Mouse (Mus musculus): ENCODE results near the gene Flt3l. TPM values are rescaled to one million over a fixed set of nuclear protein-coding genes. Genes with fewer than 3 reads are reported as not detected.
"Not testable (repeated sequence)": the region's sequence is repeated elsewhere in the genome, so short reads cannot be mapped to it uniquely, and the experiment has no call there.

Flt3l gene
- polyA plus RNA-seq, 1 experiment from 2014 or later, result 1.7 TPM

DNA sequence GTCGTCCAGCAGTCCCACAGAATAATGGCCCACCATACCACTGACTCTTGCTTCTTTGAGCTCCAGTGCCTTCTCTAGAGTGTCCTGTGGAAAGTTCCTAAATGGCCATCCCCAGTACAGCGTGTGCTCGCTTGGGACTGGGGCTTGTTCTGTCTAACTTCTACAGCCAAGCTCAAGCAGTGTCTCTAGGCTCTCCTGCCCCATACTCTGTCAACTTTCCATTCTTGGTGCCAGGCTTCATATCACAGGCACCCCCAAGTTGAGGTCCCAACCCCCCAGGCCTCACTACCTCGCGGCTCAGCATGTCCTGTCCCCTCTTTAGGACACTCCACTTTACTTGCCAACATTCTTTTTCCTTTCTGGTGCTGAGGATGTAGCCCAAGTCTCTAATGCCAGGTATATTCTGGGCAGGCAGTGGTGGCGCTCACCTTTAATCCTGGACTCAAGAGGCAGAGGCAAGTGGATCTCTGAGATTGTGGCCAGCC is 24.1 kb upstream of the Flt3l start:
- Histone ChIP-seq H3K9ac (no peak overlapping the region), H3K4me3 (replicated peaks; ENCODE audit: low read length) (no peak overlapping the region), H3K27me3 (ENCODE audit: control insufficient read depth, insufficient read depth, low read length) (peaks cover 30% of the 10 kb centered on the region), H3K36me3 (replicated peaks; ENCODE audit: control insufficient read depth, insufficient read depth) (peaks cover 25% of the 10 kb centered on the region), H3K4me2 (replicated peaks) (no peak overlapping the region), H3K9me3 (ENCODE audit: control insufficient read depth, low read length) (no peaks in the 10 kb centered on the region), H3K27ac (no peak overlapping the region), H3K4me1 (replicated peaks; ENCODE audit: control insufficient read depth, insufficient read depth, low read length) (peaks cover 18% of the 10 kb centered on the region)
- 94% methylated on average over 6 of the region's 6 CpGs for WGBS
- no peak for DNase-seq (ENCODE audit: low spot score)
- ATAC-seq (ENCODE audit: low FRiP score), result no peak

- Histone ChIP-seq H3K27ac (no peak overlapping the region), H3K36me3 (replicated peaks; ENCODE audit: control insufficient read depth, insufficient read depth) (peaks cover 25% of the 10 kb centered on the region), H3K9me3 (ENCODE audit: control insufficient read depth, low read length) (no peaks in the 10 kb centered on the region), H3K9ac (no peak overlapping the region), H3K4me2 (replicated peaks) (no peak overlapping the region), H3K4me3 (replicated peaks; ENCODE audit: low read length) (no peak overlapping the region), H3K4me1 (replicated peaks; ENCODE audit: control insufficient read depth, insufficient read depth, low read length) (peaks cover 22% of the 10 kb centered on the region), H3K27me3 (ENCODE audit: control insufficient read depth, insufficient read depth, low read length) (peaks cover 16% of the 10 kb centered on the region)
- ATAC-seq (ENCODE audit: low FRiP score), result no peak
- DNase-seq (ENCODE audit: low spot score), result no peak
- WGBS, result 98% methylated on average over 6 of the region's 6 CpGs
Measured at GRCm38 (mm10) chr7:45158991-45159390, 22.8 kb upstream of the Flt3l start.

DNA sequence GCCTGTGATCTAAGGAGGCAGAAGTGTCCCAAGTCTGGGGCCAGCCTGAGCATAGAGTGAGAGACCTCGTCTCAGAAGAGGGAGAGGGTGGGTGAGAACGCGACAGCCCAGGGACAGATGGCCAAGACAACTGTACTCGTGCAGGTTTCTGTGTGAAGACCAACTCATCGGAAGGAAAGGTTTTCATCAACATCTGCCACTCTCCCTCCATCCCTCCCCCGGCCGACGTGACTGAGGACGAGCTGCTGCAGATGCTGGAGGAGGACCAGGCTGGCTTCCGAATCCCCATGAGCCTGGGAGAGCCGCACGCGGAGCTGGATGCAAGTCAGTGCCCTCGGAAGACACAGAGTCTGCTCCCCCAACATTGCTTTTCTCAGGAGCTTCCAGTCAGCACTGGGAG is 21.2 kb upstream of the Flt3l start:
- Histone ChIP-seq H3K4me2 (replicated peaks) (no peak overlapping the region), H3K27me3 (ENCODE audit: control insufficient read depth, insufficient read depth, low read length) (peaks cover under 1% of the 10 kb centered on the region; the same call in 1 of the 2 replicates), H3K27ac (no peak overlapping the region), H3K36me3 (replicated peaks; ENCODE audit: control insufficient read depth, insufficient read depth) (peaks cover 25% of the 10 kb centered on the region), H3K4me1 (replicated peaks; ENCODE audit: control insufficient read depth, insufficient read depth, low read length) (peaks cover 18% of the 10 kb centered on the region), H3K9ac (no peak overlapping the region), H3K4me3 (replicated peaks; ENCODE audit: low read length) (no peak overlapping the region), H3K9me3 (ENCODE audit: control insufficient read depth, low read length) (no peaks in the 10 kb centered on the region)
- WGBS, result 86% methylated on average over 14 of the region's 14 CpGs
- ATAC-seq (ENCODE audit: low FRiP score) (no peak), DNase-seq (ENCODE audit: low spot score) (no peak)

- Histone ChIP-seq H3K27ac (no peak overlapping the region), H3K9me3 (ENCODE audit: control insufficient read depth, low read length) (no peaks in the 10 kb centered on the region), H3K36me3 (replicated peaks; ENCODE audit: control insufficient read depth, insufficient read depth) (peaks cover 25% of the 10 kb centered on the region), H3K4me1 (replicated peaks; ENCODE audit: control insufficient read depth, insufficient read depth, low read length) (peaks cover 12% of the 10 kb centered on the region), H3K27me3 (ENCODE audit: control insufficient read depth, insufficient read depth, low read length) (no peaks in the 10 kb centered on the region), H3K9ac (no peak overlapping the region), H3K4me3 (replicated peaks; ENCODE audit: low read length) (no peak overlapping the region), H3K4me2 (replicated peaks) (no peak overlapping the region)
- 95% methylated on average over 15 of the region's 15 CpGs for WGBS
- DNase-seq (ENCODE audit: low spot score), result no peak
- ATAC-seq (ENCODE audit: low FRiP score), result no peak
Measured at GRCm38 (mm10) chr7:45156206-45156605, 20.0 kb upstream of the Flt3l start.

DNA sequence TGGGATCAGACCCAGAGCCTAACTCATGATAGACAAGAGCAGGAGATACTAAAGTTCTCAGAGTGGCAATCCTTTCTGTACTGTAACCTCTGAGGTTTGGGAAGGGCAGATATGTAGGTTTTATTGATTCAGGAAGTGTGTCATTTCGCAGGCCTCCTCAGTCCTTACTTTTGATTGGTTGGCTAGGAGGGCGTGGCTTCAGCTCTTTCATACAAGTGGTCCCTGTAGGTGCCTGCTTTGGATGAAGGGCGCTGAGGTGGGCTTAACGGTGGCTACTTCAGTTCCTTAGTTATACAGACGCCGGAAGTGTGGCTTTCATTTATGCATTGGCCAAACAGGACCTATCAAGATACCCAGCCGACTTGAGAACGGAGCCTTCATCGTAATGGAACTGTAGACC is 19.4 kb upstream of the Flt3l start:
- Histone ChIP-seq H3K27me3 (ENCODE audit: control insufficient read depth, insufficient read depth, low read length) (no peaks in the 10 kb centered on the region), H3K4me3 (replicated peaks; ENCODE audit: low read length) (no peak overlapping the region), H3K9me3 (ENCODE audit: control insufficient read depth, low read length) (no peaks in the 10 kb centered on the region), H3K36me3 (replicated peaks; ENCODE audit: control insufficient read depth, insufficient read depth) (peaks cover 24% of the 10 kb centered on the region), H3K9ac (no peak overlapping the region), H3K27ac (no peak overlapping the region), H3K4me2 (replicated peaks) (peak overlapping the region; percentile 93), H3K4me1 (replicated peaks; ENCODE audit: control insufficient read depth, insufficient read depth, low read length) (peaks cover 12% of the 10 kb centered on the region)
- DNase-seq (ENCODE audit: low spot score) (no peak), ATAC-seq (ENCODE audit: low FRiP score) (no peak)
- 88% methylated on average over 9 of the region's 9 CpGs for WGBS

GRCm38 (mm10) chr7:45154993-45155514 is 18.8 kb upstream of the Flt3l start:
- WGBS, result 80% methylated on average over 12 of the region's 12 CpGs
- no peak; the same call in 1 of the 2 replicates for ATAC-seq (ENCODE audit: low FRiP score)

DNA sequence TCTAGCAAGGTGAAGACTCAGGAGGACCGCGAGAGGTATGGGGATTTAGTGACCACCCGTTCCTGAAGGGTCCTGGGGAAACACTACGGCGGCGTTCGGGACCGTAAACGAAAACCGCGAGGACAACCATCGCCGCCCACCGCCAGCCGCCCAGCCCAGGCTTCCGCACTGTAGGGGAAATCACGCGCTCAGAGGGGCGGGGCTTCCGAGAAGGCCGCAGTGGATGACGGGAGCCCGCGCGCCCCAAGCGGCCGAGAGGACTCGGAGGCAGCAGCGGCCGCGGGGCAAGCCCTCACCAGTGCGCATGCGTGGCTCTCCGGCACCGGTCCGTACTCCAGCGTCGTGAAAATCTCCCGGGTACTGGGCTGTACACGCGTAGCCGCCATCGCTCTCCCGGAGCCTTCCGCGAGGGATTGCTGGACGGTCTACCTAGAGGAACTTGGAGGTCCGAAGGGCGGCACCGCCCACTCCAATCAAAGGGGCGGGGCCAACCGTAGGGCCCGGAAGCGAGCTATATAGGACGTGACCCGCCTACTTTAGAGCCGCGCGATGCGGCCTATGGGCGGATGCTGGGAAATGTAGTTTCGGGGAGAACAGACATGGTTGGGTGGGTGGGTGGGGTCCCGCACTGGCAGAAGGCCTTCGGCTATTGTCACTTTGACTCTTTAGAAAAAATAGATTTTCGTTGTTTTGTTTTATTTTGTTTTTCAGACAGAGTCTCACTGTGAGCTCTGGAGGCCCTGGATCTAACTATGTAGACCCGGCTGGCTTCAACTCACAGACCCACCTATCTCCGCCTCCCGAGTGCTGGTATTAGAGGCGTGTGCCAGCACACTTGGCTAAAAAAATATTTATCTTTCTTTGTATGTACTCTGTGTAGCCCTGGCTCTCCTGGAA is 18.1 kb upstream of the Flt3l start, which contains the start of the genes Pih1d1 and Aldh16a1:
Pih1d1 (plus strand) TSS at position 208 of the 897 bp plus-strand sequence.
Aldh16a1 (minus strand) TSS at position 489 of the 897 bp plus-strand sequence.
- H3K4me3 ChIP-seq (replicated peaks; ENCODE audit: low read length), result peak within 1 kb of the TSS; percentile 68
- H3K27ac ChIP-seq, result peak within 1 kb of the TSS; percentile 97
- no peaks in the 10 kb centered on the region for H3K9me3 ChIP-seq (ENCODE audit: control insufficient read depth, low read length)
- ATAC-seq (ENCODE audit: low FRiP score), result peak; percentile 97
- H3K4me1 ChIP-seq (replicated peaks; ENCODE audit: control insufficient read depth, insufficient read depth, low read length), result peaks cover 12% of the 10 kb centered on the region
- no peaks in the 10 kb centered on the region for H3K27me3 ChIP-seq (ENCODE audit: control insufficient read depth, insufficient read depth, low read length)
- H3K36me3 ChIP-seq (replicated peaks; ENCODE audit: control insufficient read depth, insufficient read depth), result peaks cover 13% of the 10 kb centered on the region
- peak; percentile 96 for DNase-seq (ENCODE audit: low spot score)
- H3K4me2 ChIP-seq (replicated peaks), result peak within 1 kb of the TSS; percentile 93
- WGBS, result 5% methylated on average over 68 of the region's 69 CpGs
- peak within 1 kb of the TSS; percentile 94 for H3K9ac ChIP-seq

More at GRCm38 (mm10) chr7:45154993-45155514, 18.8 kb upstream of the Flt3l start:
- H3K4me2 ChIP-seq (replicated peaks), result peak overlapping the region; percentile 93
- H3K4me1 ChIP-seq (replicated peaks; ENCODE audit: control insufficient read depth, insufficient read depth, low read length), result peaks cover 12% of the 10 kb centered on the region
- H3K27ac ChIP-seq, result peak overlapping the region; percentile 14; the same call in 1 of the 2 replicates
- peak overlapping the region; percentile 94; the same call in 1 of the 2 replicates for H3K9ac ChIP-seq
- no peaks in the 10 kb centered on the region for H3K27me3 ChIP-seq (ENCODE audit: control insufficient read depth, insufficient read depth, low read length)
- no peaks in the 10 kb centered on the region for H3K9me3 ChIP-seq (ENCODE audit: control insufficient read depth, low read length)
- peaks cover 19% of the 10 kb centered on the region for H3K36me3 ChIP-seq (replicated peaks; ENCODE audit: control insufficient read depth, insufficient read depth)
- no peak for DNase-seq (ENCODE audit: low spot score)
- H3K4me3 ChIP-seq (replicated peaks; ENCODE audit: low read length), result peak overlapping the region; percentile 68

DNA sequence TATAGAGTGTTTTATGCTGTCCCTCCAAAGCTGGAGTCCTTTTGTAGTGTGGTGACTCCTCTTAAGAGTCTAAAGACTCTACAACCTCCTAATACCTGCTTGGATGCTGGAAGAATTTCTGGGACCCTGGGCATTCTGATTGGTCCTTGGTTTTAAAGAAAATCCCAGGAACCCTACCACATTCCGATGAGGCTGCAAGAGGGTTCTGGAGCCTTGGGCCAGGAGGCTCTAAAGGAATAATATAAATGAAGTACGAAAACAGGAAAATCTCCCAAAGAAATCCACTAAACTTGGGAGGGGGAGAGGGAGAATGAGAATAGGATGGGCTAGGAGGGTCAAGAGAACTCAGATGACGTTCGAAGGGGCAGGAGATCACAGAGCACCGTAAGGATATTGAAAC is 17.4 kb upstream of the Flt3l start:
- WGBS, result 2% methylated on average over 5 of the region's 5 CpGs
- no peak for DNase-seq (ENCODE audit: low spot score)
- H3K4me3 ChIP-seq (replicated peaks; ENCODE audit: low read length), result peak overlapping the region; percentile 68
- H3K27ac ChIP-seq, result peak overlapping the region; percentile 97
- peaks cover 12% of the 10 kb centered on the region for H3K4me1 ChIP-seq (replicated peaks; ENCODE audit: control insufficient read depth, insufficient read depth, low read length)
- ATAC-seq (ENCODE audit: low FRiP score), result no peak
- H3K4me2 ChIP-seq (replicated peaks), result peak overlapping the region; percentile 93
- H3K27me3 ChIP-seq (ENCODE audit: control insufficient read depth, insufficient read depth, low read length), result no peaks in the 10 kb centered on the region
- H3K9ac ChIP-seq, result peak overlapping the region; percentile 94
- H3K9me3 ChIP-seq (ENCODE audit: control insufficient read depth, low read length), result no peaks in the 10 kb centered on the region
- H3K36me3 ChIP-seq (replicated peaks; ENCODE audit: control insufficient read depth, insufficient read depth), result peaks cover 5% of the 10 kb centered on the region; the same call in 1 of the 2 replicates

DNA sequence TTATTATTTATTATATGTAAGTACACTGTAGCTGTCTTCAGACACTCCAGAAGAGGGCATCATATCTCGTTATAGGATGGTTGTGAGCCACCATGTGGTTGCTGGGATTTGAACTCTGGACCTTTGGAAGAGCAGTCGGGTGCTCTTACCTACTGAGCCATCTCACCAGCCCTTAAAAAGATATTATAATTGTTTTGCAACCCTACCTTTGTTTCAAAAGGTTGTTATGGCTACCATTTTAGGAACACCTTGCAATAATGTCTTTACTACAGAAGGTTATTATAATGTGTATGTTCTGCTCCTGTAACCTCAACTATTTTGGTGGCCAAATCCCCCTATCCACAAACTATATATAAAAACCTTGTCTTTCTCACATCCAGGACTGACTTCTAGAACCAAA is 16.8 kb upstream of the Flt3l start:
- H3K4me3 ChIP-seq (replicated peaks; ENCODE audit: low read length); H3K9me3 ChIP-seq (ENCODE audit: control insufficient read depth, low read length); H3K36me3 ChIP-seq (replicated peaks; ENCODE audit: control insufficient read depth, insufficient read depth); H3K27me3 ChIP-seq (ENCODE audit: control insufficient read depth, insufficient read depth, low read length); H3K27ac ChIP-seq; ATAC-seq (ENCODE audit: low FRiP score); DNase-seq (ENCODE audit: low spot score); H3K9ac ChIP-seq: not testable (repeated sequence)
- Histone ChIP-seq H3K4me2 (replicated peaks) (peak overlapping the region; percentile 93), H3K4me1 (replicated peaks; ENCODE audit: control insufficient read depth, insufficient read depth, low read length) (peaks cover 12% of the 10 kb centered on the region)
- 95% methylated on average over 2 of the region's 2 CpGs for WGBS
